Mouse (Mus musculus) forebrain, embryonic 12.5 days (tissue): ENCODE measurements around the gene Lcn11. TPM values are rescaled to one million over a fixed set of nuclear protein-coding genes. Genes with fewer than 3 reads are reported as not detected.
"Not testable (repeated sequence)": the region's sequence is repeated elsewhere in the genome, so short reads cannot be mapped to it uniquely, and the experiment has no call there.

Source experiments
- ATAC-seq: fragments of 200-750 bp; cut with Nextera tagmentation; 2 replicates; pipeline ENCODE4 v1.8.0; 2017; ENCODE audit warnings: moderate TSS enrichment; ENCODE audit not compliant: low FRiP score
- H3K27ac ChIP-seq: fragments of 300-500 bp; sonication (generic); 2 replicates; pipeline ENCODE4 v1.5.1; 2016; ENCODE audit warnings: mild to moderate bottlenecking
- H3K27me3 ChIP-seq: fragments of 300-500 bp; sonication (generic); 2 replicates; pipeline ENCODE4 v1.6.1; 2016; ENCODE audit warnings: mild to moderate bottlenecking
- H3K36me3 ChIP-seq: fragments of 300-500 bp; sonication (generic); replicated peaks from 2 replicates; pipeline ENCODE4 v1.6.1; 2016; ENCODE audit warnings: mild to moderate bottlenecking
- H3K4me1 ChIP-seq: fragments of 300-500 bp; sonication (generic); 2 replicates; pipeline ENCODE4 v1.6.1; 2016
- H3K4me2 ChIP-seq: fragments of 300-500 bp; sonication (generic); 2 replicates; pipeline ENCODE4 v1.6.1; 2016; ENCODE audit warnings: mild to moderate bottlenecking, moderate library complexity
- H3K4me3 ChIP-seq: fragments of 300-500 bp; sonication (generic); replicated peaks from 2 replicates; pipeline ENCODE4 v1.5.1; 2016; ENCODE audit warnings: mild to moderate bottlenecking
- H3K9ac ChIP-seq: fragments of 300-500 bp; sonication (generic); 2 replicates; pipeline ENCODE4 v1.6.1; 2016; ENCODE audit warnings: mild to moderate bottlenecking
- H3K9me3 ChIP-seq: fragments of 300-500 bp; sonication (generic); 2 replicates; pipeline ENCODE4 v1.6.1; 2016
- WGBS: fragments of 180-500 bp; shearing (Covaris S2); methylation state at CpG from one replicate; pipeline ENCODE4 v1.1.7; 2016; 5-methylcytosine and 5-hydroxymethylcytosine counted together
- polyA plus RNA-seq: library from polyadenylated mRNA; unstranded; fragments of >200 nt; fragmentation: Nextera tagmentation; extraction: Ambion mirVana; gene quantifications from 2 replicates; pipeline ENCODE4 v1.2.1, GENCODE M21; 2016

Gene Lcn11
- not detected in 2 replicates for polyA plus RNA-seq

GRCm38 (mm10) chr2:25776717-25777116 is at the start of gene Lcn11:
Lcn11 (plus strand) TSS chr2:25777017.
- H3K4me1 ChIP-seq, result no peaks in the 10 kb centered on the region
- H3K4me2 ChIP-seq, result no peak within 1 kb of the TSS
- H3K36me3 ChIP-seq, result no peaks in the 10 kb centered on the region
- 89% methylated on average over 1 of the region's 1 CpGs for WGBS
- H3K27ac ChIP-seq, result no peak within 1 kb of the TSS
- no peak for ATAC-seq
- no peak within 1 kb of the TSS for H3K9ac ChIP-seq
- no peaks in the 10 kb centered on the region for H3K27me3 ChIP-seq
- no peak within 1 kb of the TSS for H3K4me3 ChIP-seq
- H3K9me3 ChIP-seq, result no peaks in the 10 kb centered on the region

- no peak for ATAC-seq
- Histone ChIP-seq H3K9ac (no peak overlapping the region), H3K4me1 (no peaks in the 10 kb centered on the region)
Observed at GRCm38 (mm10) chr2:25733199-25733930, 43.5 kb upstream of the Lcn11 start.

GRCm38 (mm10) chr2:25736709-25737108 is 40.1 kb upstream of the Lcn11 start, which contains the start of gene Obp2b:
Obp2b (plus strand) TSS chr2:25737009.
- not testable (repeated sequence) for H3K4me1 ChIP-seq, ATAC-seq, H3K27ac ChIP-seq, H3K27me3 ChIP-seq, H3K4me2 ChIP-seq, H3K36me3 ChIP-seq, H3K4me3 ChIP-seq, H3K9me3 ChIP-seq, H3K9ac ChIP-seq
- 79% methylated on average over 3 of the region's 3 CpGs for WGBS

More at GRCm38 (mm10) chr2:25733199-25733930, 43.5 kb upstream of the Lcn11 start:
- 65% methylated on average over 2 of the region's 2 CpGs for WGBS
- Histone ChIP-seq H3K4me2 (no peak overlapping the region), H3K9me3 (no peaks in the 10 kb centered on the region), H3K27me3 (no peaks in the 10 kb centered on the region), H3K4me3 (no peak overlapping the region), H3K36me3 (no peaks in the 10 kb centered on the region), H3K27ac (no peak overlapping the region)

GRCm38 (mm10) chr2:25741671-25742070 is 35.1 kb upstream of the Lcn11 start:
- Histone ChIP-seq H3K27ac (no peak overlapping the region), H3K4me2 (no peak overlapping the region), H3K4me1 (no peaks in the 10 kb centered on the region), H3K9ac (no peak overlapping the region), H3K9me3 (no peaks in the 10 kb centered on the region), H3K27me3 (no peaks in the 10 kb centered on the region), H3K4me3 (no peak overlapping the region), H3K36me3 (no peaks in the 10 kb centered on the region)
- ATAC-seq, result no peak
- 77% methylated on average over 1 of the region's 1 CpGs for WGBS

GRCm38 (mm10) chr2:25754201-25754600 is 22.6 kb upstream of the Lcn11 start:
- Histone ChIP-seq H3K27ac (no peak overlapping the region), H3K36me3 (no peaks in the 10 kb centered on the region), H3K4me3 (no peak overlapping the region), H3K9me3 (no peaks in the 10 kb centered on the region), H3K9ac (no peak overlapping the region), H3K4me1 (no peaks in the 10 kb centered on the region), H3K27me3 (no peaks in the 10 kb centered on the region), H3K4me2 (no peak overlapping the region)
- no peak for ATAC-seq
- WGBS, result 100% methylated on average over 1 of the region's 1 CpGs

GRCm38 (mm10) chr2:25758064-25758625 is 18.7 kb upstream of the Lcn11 start:
- Histone ChIP-seq H3K4me2 (no peak overlapping the region), H3K9ac (no peak overlapping the region), H3K4me3 (no peak overlapping the region), H3K27me3 (no peaks in the 10 kb centered on the region), H3K4me1 (no peaks in the 10 kb centered on the region), H3K9me3 (no peaks in the 10 kb centered on the region), H3K27ac (no peak overlapping the region), H3K36me3 (no peaks in the 10 kb centered on the region)
- no peak for ATAC-seq
- WGBS, result 52% methylated on average over 4 of the region's 4 CpGs

DNA sequence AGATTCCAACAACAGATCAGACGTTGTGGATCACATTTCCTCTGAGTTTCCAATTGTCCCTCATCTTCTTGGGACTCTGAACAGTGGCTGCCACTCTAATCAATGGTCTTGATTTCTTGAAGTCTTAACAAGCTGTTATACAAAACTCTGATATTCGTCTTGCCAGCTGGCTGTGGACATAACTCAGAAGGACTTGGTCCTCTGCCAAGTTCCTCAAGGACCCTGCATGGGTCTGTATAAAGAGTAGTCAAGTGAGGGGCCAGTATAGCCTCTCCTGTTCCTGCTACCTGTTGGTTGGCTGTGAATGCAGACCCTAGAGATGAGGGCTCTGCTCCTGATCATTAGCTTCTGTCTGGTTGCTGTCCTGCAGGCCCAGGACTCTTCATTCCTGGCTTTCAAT is 11.5 kb upstream of the Lcn11 start, which contains the start of gene Lcn3:
Lcn3 (plus strand) TSS at position 301 of the 400 bp plus-strand sequence.
- H3K9ac ChIP-seq, result no peak within 1 kb of the TSS
- ATAC-seq, result no peak
- no peaks in the 10 kb centered on the region for H3K4me1 ChIP-seq
- H3K36me3 ChIP-seq, result no peaks in the 10 kb centered on the region
- H3K27ac ChIP-seq, result no peak within 1 kb of the TSS
- no peak within 1 kb of the TSS for H3K4me3 ChIP-seq
- 47% methylated on average over 2 of the region's 2 CpGs for whole genome bisulfite sequencing
- no peaks in the 10 kb centered on the region for H3K9me3 ChIP-seq
- no peaks in the 10 kb centered on the region for H3K27me3 ChIP-seq
- H3K4me2 ChIP-seq, result no peak within 1 kb of the TSS

DNA sequence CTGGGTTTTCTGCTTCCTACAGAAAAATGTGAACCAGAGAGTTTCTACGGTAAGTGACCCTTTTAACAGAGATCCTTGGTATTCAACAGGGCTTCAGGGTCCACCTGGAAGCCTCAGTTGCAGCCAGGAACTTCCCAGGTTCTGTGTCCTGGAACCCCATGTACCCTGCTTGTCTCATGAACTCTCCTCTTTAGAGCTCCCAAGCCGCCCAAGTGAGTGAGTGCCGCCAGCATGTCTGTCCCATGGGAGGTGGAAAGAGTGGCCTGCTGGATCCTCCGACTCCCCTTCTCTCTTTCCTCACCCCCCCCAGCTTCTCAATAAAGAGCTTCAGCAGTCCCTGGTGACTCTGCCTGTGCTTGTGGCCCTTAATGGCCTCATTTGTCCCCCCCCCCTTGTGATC is 9.1 kb upstream of the Lcn11 start:
- no peak overlapping the region for H3K4me2 ChIP-seq
- no peaks in the 10 kb centered on the region for H3K9me3 ChIP-seq
- ATAC-seq, result no peak
- no peak overlapping the region for H3K4me3 ChIP-seq
- no peak overlapping the region for H3K27ac ChIP-seq
- no peak overlapping the region for H3K9ac ChIP-seq
- no peaks in the 10 kb centered on the region for H3K27me3 ChIP-seq
- H3K36me3 ChIP-seq, result no peaks in the 10 kb centered on the region
- H3K4me1 ChIP-seq, result no peaks in the 10 kb centered on the region
- WGBS, result 84% methylated on average over 4 of the region's 4 CpGs

DNA sequence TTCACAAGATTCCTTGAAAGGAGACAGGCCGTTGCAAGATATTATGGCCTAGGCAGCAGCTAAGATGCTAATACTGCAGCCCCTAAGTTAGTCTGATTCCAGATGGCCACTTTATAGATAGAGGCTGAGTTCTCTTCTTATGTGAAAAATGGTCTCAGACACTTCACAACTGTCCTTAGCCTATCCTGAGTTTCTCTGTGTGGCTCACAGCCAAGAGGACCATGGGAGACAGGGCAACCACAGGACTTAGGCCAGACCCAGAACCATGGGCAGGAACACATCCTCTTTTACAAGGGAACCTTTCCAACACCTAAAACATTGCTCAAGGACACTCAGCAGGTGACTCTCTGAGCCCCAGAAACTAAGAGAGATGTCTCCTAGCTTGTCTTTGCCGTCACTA is 3.3 kb upstream of the Lcn11 start:
- WGBS, result 85% methylated on average over 2 of the region's 2 CpGs
- ATAC-seq, result no peak
- H3K27me3 ChIP-seq, result no peaks in the 10 kb centered on the region

DNA sequence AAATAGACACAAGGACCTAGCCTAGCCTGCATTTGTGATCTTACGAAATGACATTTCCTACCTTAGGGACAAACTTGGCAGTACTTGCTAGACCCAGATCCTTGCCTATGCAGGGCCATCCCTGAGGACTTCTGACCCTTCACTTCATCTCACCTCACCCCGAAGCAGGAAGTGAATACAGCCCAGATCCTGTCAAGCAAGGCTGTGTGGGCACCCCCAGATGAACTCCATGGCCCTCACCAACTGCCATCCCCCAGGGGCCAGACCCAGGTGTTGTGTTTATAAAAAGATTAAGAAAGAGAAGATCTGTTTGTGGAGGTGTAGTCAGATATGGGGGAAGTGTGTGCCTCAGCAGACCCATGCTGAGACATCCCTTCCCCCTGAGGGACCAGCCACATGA is 2.2 kb upstream of the Lcn11 start:
- no peak for ATAC-seq
- Histone ChIP-seq H3K4me3 (no peak overlapping the region), H3K9me3 (no peaks in the 10 kb centered on the region), H3K4me2 (no peak overlapping the region), H3K27ac (no peak overlapping the region), H3K9ac (no peak overlapping the region), H3K27me3 (no peaks in the 10 kb centered on the region), H3K4me1 (no peaks in the 10 kb centered on the region), H3K36me3 (no peaks in the 10 kb centered on the region)
- 88% methylated on average over 2 of the region's 2 CpGs for WGBS

More for the DNA sequence above, 3.3 kb upstream of the Lcn11 start:
- Histone ChIP-seq H3K4me3 (no peak overlapping the region), H3K27ac (no peak overlapping the region), H3K9me3 (no peaks in the 10 kb centered on the region), H3K36me3 (no peaks in the 10 kb centered on the region), H3K9ac (no peak overlapping the region), H3K4me1 (no peaks in the 10 kb centered on the region), H3K4me2 (no peak overlapping the region)

DNA sequence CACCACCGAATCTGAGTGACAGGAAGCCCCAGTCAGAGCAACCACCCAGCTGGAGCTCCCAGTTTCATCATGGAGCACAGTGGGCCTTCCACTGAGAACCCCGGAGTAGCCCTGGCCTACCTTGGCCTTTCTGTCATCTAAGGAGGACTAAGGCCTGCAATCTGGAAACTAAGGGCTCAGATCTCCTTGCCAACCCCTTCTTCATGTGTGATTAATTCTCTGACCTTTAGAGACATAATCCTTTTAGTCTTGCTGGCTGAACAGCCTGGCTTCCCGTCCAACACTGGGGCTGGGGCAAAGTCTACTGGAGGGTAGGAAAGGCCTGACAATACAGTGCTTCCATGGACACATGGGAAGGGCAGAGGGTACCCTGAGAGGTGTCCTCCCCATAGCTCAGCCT is 826 bp upstream of the Lcn11 start:
- WGBS, result 58% methylated on average over 3 of the region's 3 CpGs
- Histone ChIP-seq H3K4me3 (no peak overlapping the region), H3K27ac (no peak overlapping the region), H3K9ac (no peak overlapping the region), H3K27me3 (no peaks in the 10 kb centered on the region), H3K4me2 (no peak overlapping the region), H3K4me1 (no peaks in the 10 kb centered on the region), H3K9me3 (no peaks in the 10 kb centered on the region), H3K36me3 (no peaks in the 10 kb centered on the region)
- no peak for ATAC-seq

GRCm38 (mm10) chr2:25779076-25779475 is 2.3 kb downstream of the Lcn11 start:
- Histone ChIP-seq H3K4me3 (no peak overlapping the region), H3K4me2 (no peak overlapping the region), H3K27ac (no peak overlapping the region), H3K9ac (no peak overlapping the region), H3K27me3 (no peaks in the 10 kb centered on the region; the same call in 1 of the 2 replicates), H3K9me3 (no peaks in the 10 kb centered on the region), H3K4me1 (no peaks in the 10 kb centered on the region), H3K36me3 (no peaks in the 10 kb centered on the region)
- WGBS, result 92% methylated on average over 9 of the region's 9 CpGs
- no peak for ATAC-seq

- 63% methylated on average over 4 of the region's 4 CpGs for WGBS
- no peaks in the 10 kb centered on the region for H3K36me3 ChIP-seq
- H3K4me3 ChIP-seq, result no peak overlapping the region
- no peak overlapping the region for H3K4me2 ChIP-seq
- H3K27me3 ChIP-seq, result peaks cover 3% of the 10 kb centered on the region; the same call in 1 of the 2 replicates
- no peaks in the 10 kb centered on the region for H3K9me3 ChIP-seq
- no peaks in the 10 kb centered on the region for H3K4me1 ChIP-seq
- no peak overlapping the region for H3K27ac ChIP-seq
- H3K9ac ChIP-seq, result no peak overlapping the region
- no peak for ATAC-seq
Observed at GRCm38 (mm10) chr2:25780921-25781320, 4.1 kb downstream of the Lcn11 start.
